Comparison of ENCODE assay signal across 9 mouse cellular contexts in the genomic region with DNA sequence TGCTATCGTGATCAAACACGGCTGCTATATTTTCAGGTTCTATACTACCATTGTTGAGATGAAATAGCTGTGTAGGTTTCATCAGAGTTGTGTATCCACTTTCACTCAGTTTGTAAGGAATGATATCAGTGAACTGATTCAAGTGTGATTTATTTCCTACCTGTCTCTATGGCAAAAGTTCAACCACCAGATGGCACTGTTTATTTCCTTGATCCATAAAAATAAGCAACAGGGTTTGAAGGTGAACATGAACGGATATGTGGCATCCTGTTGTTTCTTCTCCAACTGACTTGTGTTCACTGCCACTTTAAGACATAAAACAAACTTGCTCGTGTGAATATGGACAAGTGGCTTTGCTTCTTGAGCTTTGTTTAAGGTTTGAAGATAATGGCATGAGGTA.
DNase-seq lines count a peak whose midpoint lies in the region; ATAC-seq and TF ChIP-seq lines count a peak whose summit lies in the region.
"Had no signal": no experiment of that assay in that cellular context is flagged by ENCODE, and none has a peak within 500 bp of the region (broad histone marks: within the 10 kb centered on the region; RNA-seq: fewer than 3 reads in every experiment).

No protein-coding gene starts in this region.

- DNase-seq in kidney, postnatal 10 days, result peak; percentile 8
- no peak for DNase-seq in kidney, postnatal 4 days
- no peak for DNase-seq in G1E (ENCODE audit: low spot score)
- DNase-seq in c-Kit-negative CD71-positive TER-119-positive erythroid progenitor cells, embryonic 14.5 days (ENCODE audit: low read depth, low spot score), result peak; percentile 8
- peak; percentile 27 for DNase-seq in large intestine, adult 2 months (ENCODE audit: low read depth, low spot score)
- DNase-seq in heart, embryonic 10.5 days (ENCODE audit: low spot score), result no peak

- ATAC-seq in G1E (ENCODE audit: extremely low read depth, insufficient number of reproducible peaks, low FRiP score, poor library complexity, severe bottlenecking), result peak; percentile 28; the same call in 1 of the 2 replicates
- ATAC-seq in erythroblast, adult 5-6 weeks (replicated peaks; ENCODE audit: low FRiP score, poor library complexity, severe bottlenecking), result no peak; the same call in 1 of the 2 replicates

- WGBS in large intestine, adult 2 months, result 35% methylated on average over 4 of the region's 4 CpGs
- 48% methylated on average over 4 of the region's 4 CpGs for WGBS in heart, embryonic 10.5 days

- H3K27ac ChIP-seq in heart, embryonic 10.5 days, result no peak overlapping the region
- H3K27ac ChIP-seq: embryonic facial prominence, embryonic 13.5 days; limb, embryonic 15.5 days had no signal

- TF ChIP-seq CTCF in G1E (IDR thresholded peaks at IDR 0.05; ENCODE audit: low read depth, low read length), result no peak

- H3K9me3 ChIP-seq in G1E (replicated peaks), result no peaks in the 10 kb centered on the region
- H3K9me3 ChIP-seq in heart, embryonic 10.5 days, result no peaks in the 10 kb centered on the region
- H3K9me3 ChIP-seq: embryonic facial prominence, embryonic 13.5 days; limb, embryonic 15.5 days had no signal

- no peaks in the 10 kb centered on the region for H3K4me1 ChIP-seq in G1E (ENCODE audit: insufficient read depth, low read depth, low read length)
- H3K4me1 ChIP-seq in heart, embryonic 10.5 days, result no peaks in the 10 kb centered on the region
- H3K4me1 ChIP-seq: embryonic facial prominence, embryonic 13.5 days; limb, embryonic 15.5 days had no signal

- no peaks in the 10 kb centered on the region for H3K36me3 ChIP-seq in G1E (replicated peaks)
- H3K36me3 ChIP-seq in heart, embryonic 10.5 days, result no peaks in the 10 kb centered on the region
- H3K36me3 ChIP-seq: embryonic facial prominence, embryonic 13.5 days; limb, embryonic 15.5 days had no signal

- no peak overlapping the region for H3K4me3 ChIP-seq in G1E (ENCODE audit: low read depth, low read length)
- H3K4me3 ChIP-seq in heart, embryonic 10.5 days, result no peak overlapping the region
- H3K4me3 ChIP-seq: embryonic facial prominence, embryonic 13.5 days; limb, embryonic 15.5 days had no signal

- no peaks in the 10 kb centered on the region for H3K27me3 ChIP-seq in G1E (ENCODE audit: insufficient read depth, low read length)
- H3K27me3 ChIP-seq in heart, embryonic 10.5 days (ENCODE audit: insufficient read depth, poor library complexity, severe bottlenecking), result no peaks in the 10 kb centered on the region
- H3K27me3 ChIP-seq: embryonic facial prominence, embryonic 13.5 days; limb, embryonic 15.5 days had no signal

Comparison
In these comparisons a context has a peak if more than half of its experiments do, and no peak if none do; other contexts are left out.
1. DNase-seq: peak in kidney, postnatal 10 days (single experiment), c-Kit-negative CD71-positive TER-119-positive erythroid progenitor cells, embryonic 14.5 days (single experiment) and large intestine, adult 2 months (single experiment); none in kidney, postnatal 4 days (0 of 2), G1E (single experiment) and heart, embryonic 10.5 days (single experiment).